In genomic region chr9:122135885-122136170, GRCm38 (mm10) we compare ENCODE assay signal across 15 mouse cellular contexts. TPM values are rescaled to one million over a fixed set of nuclear protein-coding genes. Genes with fewer than 3 reads are reported as not detected.
A peak's percentile ranks its signal among the peaks of the same experiment; 100 is the strongest.
DNase-seq lines count a peak whose midpoint lies in the region; ATAC-seq and TF ChIP-seq lines count a peak whose summit lies in the region.
"Had no signal": no experiment of that assay in that cellular context is flagged by ENCODE, and none has a peak within 500 bp of the region (broad histone marks: within the 10 kb centered on the region; RNA-seq: fewer than 3 reads in every experiment).

No protein-coding gene starts in this region.

- no peak overlapping the region for H3K4me3 ChIP-seq in embryonic facial prominence, embryonic 13.5 days
- H3K4me3 ChIP-seq in embryonic facial prominence, embryonic 10.5 days, result no peak overlapping the region
- H3K4me3 ChIP-seq in hindbrain, embryonic 15.5 days, result no peak overlapping the region
- H3K4me3 ChIP-seq in hindbrain, embryonic 13.5 days, result no peak overlapping the region
- H3K4me3 ChIP-seq in lung, embryonic 15.5 days, result no peak overlapping the region
- no peak overlapping the region for H3K4me3 ChIP-seq in stomach, postnatal 0 days (ENCODE audit: low read depth, low read length)
- H3K4me3 ChIP-seq: embryonic facial prominence, embryonic 12.5 days; layer of hippocampus, adult 2 months; midbrain, embryonic 13.5 days had no signal

- no peak for DNase-seq in embryonic facial prominence, embryonic 10.5 days (ENCODE audit: low spot score)
- DNase-seq in lung, adult 18-20 months, result no peak
- no peak for DNase-seq in stomach, postnatal 0 days (ENCODE audit: low spot score)
- no peak for DNase-seq in right cerebral cortex, adult 2 months (ENCODE audit: low spot score in 2 of 2)
- DNase-seq: cerebellum, postnatal 10 days; gastrocnemius, postnatal 25 days; right cerebral cortex, postnatal 4 days had no signal

- H3K9me3 ChIP-seq in embryonic facial prominence, embryonic 13.5 days, result no peaks in the 10 kb centered on the region
- H3K9me3 ChIP-seq in embryonic facial prominence, embryonic 10.5 days, result no peaks in the 10 kb centered on the region
- no peaks in the 10 kb centered on the region for H3K9me3 ChIP-seq in hindbrain, embryonic 15.5 days
- H3K9me3 ChIP-seq in hindbrain, embryonic 13.5 days, result no peaks in the 10 kb centered on the region
- no peaks in the 10 kb centered on the region for H3K9me3 ChIP-seq in lung, embryonic 15.5 days
- no peaks in the 10 kb centered on the region for H3K9me3 ChIP-seq in stomach, postnatal 0 days (ENCODE audit: control insufficient read depth, low read length)
- H3K9me3 ChIP-seq: embryonic facial prominence, embryonic 12.5 days; midbrain, embryonic 13.5 days had no signal

- H3K36me3 ChIP-seq in embryonic facial prominence, embryonic 13.5 days, result peaks cover 29% of the 10 kb centered on the region
- H3K36me3 ChIP-seq in embryonic facial prominence, embryonic 10.5 days (replicated peaks), result peaks cover 41% of the 10 kb centered on the region
- peaks cover 7% of the 10 kb centered on the region for H3K36me3 ChIP-seq in hindbrain, embryonic 15.5 days
- H3K36me3 ChIP-seq in hindbrain, embryonic 13.5 days, result peaks cover 32% of the 10 kb centered on the region
- peaks cover 24% of the 10 kb centered on the region; the same call in 1 of the 2 replicates for H3K36me3 ChIP-seq in lung, embryonic 15.5 days
- peaks cover 5% of the 10 kb centered on the region; the same call in 1 of the 2 replicates for H3K36me3 ChIP-seq in stomach, postnatal 0 days (ENCODE audit: control insufficient read depth, insufficient read depth, low read length)

- H3K9ac ChIP-seq in embryonic facial prominence, embryonic 13.5 days, result no peak overlapping the region
- no peak overlapping the region for H3K9ac ChIP-seq in hindbrain, embryonic 15.5 days
- H3K9ac ChIP-seq in hindbrain, embryonic 13.5 days, result no peak overlapping the region
- H3K9ac ChIP-seq in lung, embryonic 15.5 days, result no peak overlapping the region
- no peak overlapping the region for H3K9ac ChIP-seq in stomach, postnatal 0 days (ENCODE audit: low read length)
- H3K9ac ChIP-seq: embryonic facial prominence, embryonic 12.5 days; midbrain, embryonic 13.5 days had no signal

- no peaks in the 10 kb centered on the region for H3K27me3 ChIP-seq in embryonic facial prominence, embryonic 13.5 days
- H3K27me3 ChIP-seq in embryonic facial prominence, embryonic 10.5 days (replicated peaks; ENCODE audit: low read depth, poor library complexity, severe bottlenecking), result no peaks in the 10 kb centered on the region
- no peaks in the 10 kb centered on the region for H3K27me3 ChIP-seq in hindbrain, embryonic 15.5 days
- H3K27me3 ChIP-seq in hindbrain, embryonic 13.5 days, result no peaks in the 10 kb centered on the region
- no peaks in the 10 kb centered on the region for H3K27me3 ChIP-seq in lung, embryonic 15.5 days
- H3K27me3 ChIP-seq in stomach, postnatal 0 days (ENCODE audit: control insufficient read depth, insufficient read depth, low read length), result no peaks in the 10 kb centered on the region
- H3K27me3 ChIP-seq: embryonic facial prominence, embryonic 12.5 days; midbrain, embryonic 13.5 days had no signal

- TF ChIP-seq CTCF in stomach, postnatal 0 days (IDR thresholded peaks at IDR 0.05; ENCODE audit: low read depth), result no peak

- H3K4me1 ChIP-seq in embryonic facial prominence, embryonic 13.5 days, result no peaks in the 10 kb centered on the region
- H3K4me1 ChIP-seq in embryonic facial prominence, embryonic 10.5 days, result peaks cover 8% of the 10 kb centered on the region
- peaks cover 15% of the 10 kb centered on the region for H3K4me1 ChIP-seq in hindbrain, embryonic 15.5 days (replicated peaks)
- H3K4me1 ChIP-seq in hindbrain, embryonic 13.5 days (replicated peaks), result peaks cover 30% of the 10 kb centered on the region
- peaks cover 15% of the 10 kb centered on the region; the same call in 1 of the 2 replicates for H3K4me1 ChIP-seq in lung, embryonic 15.5 days
- peaks cover 4% of the 10 kb centered on the region; the same call in 1 of the 2 replicates for H3K4me1 ChIP-seq in stomach, postnatal 0 days (replicated peaks; ENCODE audit: control insufficient read depth, insufficient read depth)

- no peak for TF ChIP-seq EP300 in stomach, postnatal 0 days (optimal IDR thresholded peaks at IDR 0.05)

- 80% methylated on average over 2 of the region's 2 CpGs for WGBS in embryonic facial prominence, embryonic 13.5 days
- 76% methylated on average over 2 of the region's 2 CpGs for WGBS in embryonic facial prominence, embryonic 10.5 days
- WGBS in hindbrain, embryonic 15.5 days, result 88% methylated on average over 2 of the region's 2 CpGs
- WGBS in hindbrain, embryonic 13.5 days, result 89% methylated on average over 2 of the region's 2 CpGs
- WGBS in lung, embryonic 15.5 days, result 90% methylated on average over 2 of the region's 2 CpGs
- WGBS in stomach, postnatal 0 days, result 63% methylated on average over 2 of the region's 2 CpGs

- no peak overlapping the region for H3K27ac ChIP-seq in embryonic facial prominence, embryonic 13.5 days
- H3K27ac ChIP-seq in embryonic facial prominence, embryonic 10.5 days (replicated peaks), result no peak overlapping the region
- H3K27ac ChIP-seq in hindbrain, embryonic 15.5 days (replicated peaks), result no peak overlapping the region
- H3K27ac ChIP-seq in hindbrain, embryonic 13.5 days, result no peak overlapping the region
- no peak overlapping the region for H3K27ac ChIP-seq in lung, embryonic 15.5 days
- H3K27ac ChIP-seq in stomach, postnatal 0 days (replicated peaks), result no peak overlapping the region
- H3K27ac ChIP-seq: embryonic facial prominence, embryonic 12.5 days; layer of hippocampus, adult 2 months; midbrain, embryonic 13.5 days had no signal

- no peak overlapping the region for H3K4me2 ChIP-seq in embryonic facial prominence, embryonic 13.5 days
- no peak overlapping the region for H3K4me2 ChIP-seq in hindbrain, embryonic 15.5 days
- no peak overlapping the region for H3K4me2 ChIP-seq in hindbrain, embryonic 13.5 days
- H3K4me2 ChIP-seq in lung, embryonic 15.5 days, result no peak overlapping the region
- no peak overlapping the region for H3K4me2 ChIP-seq in stomach, postnatal 0 days (replicated peaks; ENCODE audit: low read depth)
- H3K4me2 ChIP-seq: embryonic facial prominence, embryonic 12.5 days; midbrain, embryonic 13.5 days had no signal

- peak; percentile 37; the same call in 1 of the 2 replicates for ATAC-seq in embryonic facial prominence, embryonic 13.5 days (ENCODE audit: insufficient number of reproducible peaks, insufficient read depth, low FRiP score, low TSS enrichment, low read depth)
- 0 out of 2 replicates have a peak, but pooled peaks have one; percentile 27 for ATAC-seq in hindbrain, embryonic 15.5 days (ENCODE audit: low FRiP score, low read depth)
- ATAC-seq in hindbrain, embryonic 13.5 days (ENCODE audit: low FRiP score), result no peak
- 0 out of 2 replicates have a peak, but pooled peaks have one; percentile 42 for ATAC-seq in lung, embryonic 15.5 days (ENCODE audit: borderline replicate concordance, extremely low read depth, low FRiP score, low TSS enrichment)
- ATAC-seq in stomach, postnatal 0 days (ENCODE audit: low FRiP score, low TSS enrichment), result 0 out of 2 replicates have a peak, but pooled peaks have one; percentile 40
- ATAC-seq: forebrain, embryonic 14.5 days; midbrain, embryonic 13.5 days had no signal

RNA-seq across cellular contexts. Expression of gene Snrk, which starts 18.8 kb away (rescaled TPM):
- 50.8 and 54.2 TPM in 2 replicates for polyA plus RNA-seq in embryonic facial prominence, embryonic 13.5 days (2015; fragmentation: Nextera tagmentation; extraction: Ambion mirVana)
- polyA plus RNA-seq in embryonic facial prominence, embryonic 10.5 days (2016; fragmentation: Nextera tagmentation; extraction: Ambion mirVana), result 33.2 and 34.8 TPM in 2 replicates
- 71.9 and 80.2 TPM in 2 replicates for polyA plus RNA-seq in hindbrain, embryonic 15.5 days (2015; fragmentation: Nextera tagmentation; extraction: Ambion mirVana)
- 56.2 and 61.3 TPM in 2 replicates for polyA plus RNA-seq in hindbrain, embryonic 13.5 days (2015; fragmentation: Nextera tagmentation; extraction: Ambion mirVana)
- polyA plus RNA-seq in lung, embryonic 15.5 days (2015; fragmentation: Nextera tagmentation; extraction: Ambion mirVana), result 81.2 and 83.3 TPM in 2 replicates
- 34.0 and 38.2 TPM in 2 replicates for polyA plus RNA-seq in stomach, postnatal 0 days (2015; fragmentation: Nextera tagmentation; extraction: Ambion mirVana)
